Mouse (Mus musculus): ENCODE results near the gene Gm44965. TPM values are rescaled to one million over a fixed set of nuclear protein-coding genes. Genes with fewer than 3 reads are reported as not detected.

Gm44965 gene
- polyA plus RNA-seq, 1 experiment from 2014 or later = not detected

DNA sequence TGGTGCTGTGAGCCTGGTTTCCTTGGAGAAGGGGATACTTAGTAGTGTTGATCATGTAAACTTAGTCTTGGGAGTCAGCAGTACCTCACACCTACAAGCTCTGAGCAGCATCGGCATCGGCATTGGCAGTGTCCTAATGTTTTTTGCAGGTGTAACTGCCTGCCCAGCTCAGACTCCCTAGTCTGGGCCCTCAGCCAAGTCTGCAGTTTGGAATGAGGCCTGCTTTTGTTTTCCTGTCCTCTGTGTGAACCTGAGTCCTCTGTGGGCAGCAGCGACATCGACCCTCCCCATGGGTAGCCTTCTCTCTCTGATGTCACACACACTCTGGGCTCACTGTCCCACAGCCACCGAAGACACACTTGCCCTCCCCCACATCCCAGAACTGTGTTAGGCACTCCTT, 27.4 kb upstream of the Gm44965 start:
- Histone ChIP-seq H3K4me1 (peaks cover 6% of the 10 kb centered on the region; the same call in 1 of the 2 replicates), H3K9me3 (no peaks in the 10 kb centered on the region), H3K4me2 (replicated peaks) (no peak overlapping the region), H3K9ac (no peak overlapping the region), H3K27me3 (replicated peaks) (no peaks in the 10 kb centered on the region), H3K36me3 (peaks cover 42% of the 10 kb centered on the region), H3K27ac (no peak overlapping the region), H3K4me3 (no peak overlapping the region)
- ATAC-seq (ENCODE audit: low FRiP score, low read depth) = no peak
- WGBS = 57% methylated on average over 5 of the region's 5 CpGs

DNA sequence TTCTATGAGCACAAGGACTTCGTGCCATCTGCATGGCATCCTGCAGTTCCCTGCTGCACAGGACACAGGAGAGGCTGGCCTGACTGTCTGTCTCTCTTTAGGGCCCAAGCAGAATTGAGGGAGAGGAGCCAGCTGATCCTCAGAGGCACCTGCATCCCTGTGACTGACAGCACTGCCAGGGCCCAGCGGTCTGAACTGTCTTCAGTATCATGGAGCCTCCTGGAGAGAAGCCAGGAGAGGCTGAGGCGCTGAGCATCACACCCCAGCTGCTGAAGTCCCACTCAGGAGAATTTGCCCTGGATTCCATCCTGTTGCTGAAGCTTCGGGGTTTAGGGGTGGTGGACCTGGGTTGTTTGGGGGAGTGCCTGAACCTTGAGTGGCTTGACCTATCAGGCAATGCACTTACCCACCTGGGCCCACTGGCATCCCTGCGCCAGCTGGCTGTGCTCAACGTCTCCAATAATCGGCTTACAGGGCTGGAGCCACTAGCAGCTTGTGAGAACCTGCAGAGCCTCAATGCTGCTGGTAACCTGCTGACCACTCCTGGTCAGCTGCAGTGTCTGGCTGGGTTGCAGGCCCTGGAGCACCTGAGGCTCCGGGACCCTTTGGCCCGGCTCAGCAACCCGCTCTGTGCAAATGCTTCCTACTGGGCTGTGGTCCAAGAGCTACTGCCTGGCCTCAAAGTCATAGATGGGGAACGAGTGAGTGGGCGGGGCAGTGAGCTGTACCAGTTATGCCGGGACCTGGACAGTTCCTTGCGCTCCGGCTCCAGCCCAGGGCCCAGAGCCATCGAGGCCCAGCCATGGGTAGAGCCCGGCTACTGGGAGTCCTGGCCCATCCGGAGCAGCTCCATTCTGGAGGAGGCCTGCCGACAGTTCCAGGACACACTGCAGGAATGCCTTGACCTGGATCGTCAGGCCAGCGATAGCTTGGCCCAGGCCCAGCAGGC, 25.4 kb upstream of the Gm44965 start:
- Histone ChIP-seq H3K4me1 (peaks cover 6% of the 10 kb centered on the region; the same call in 1 of the 2 replicates), H3K4me2 (replicated peaks) (no peak overlapping the region), H3K27ac (no peak overlapping the region), H3K9me3 (no peaks in the 10 kb centered on the region), H3K4me3 (no peak overlapping the region), H3K9ac (no peak overlapping the region), H3K36me3 (peaks cover 42% of the 10 kb centered on the region), H3K27me3 (replicated peaks) (no peaks in the 10 kb centered on the region)
- ATAC-seq (ENCODE audit: low FRiP score, low read depth) = no peak
- 88% methylated on average over 21 of the region's 21 CpGs for WGBS

DNA sequence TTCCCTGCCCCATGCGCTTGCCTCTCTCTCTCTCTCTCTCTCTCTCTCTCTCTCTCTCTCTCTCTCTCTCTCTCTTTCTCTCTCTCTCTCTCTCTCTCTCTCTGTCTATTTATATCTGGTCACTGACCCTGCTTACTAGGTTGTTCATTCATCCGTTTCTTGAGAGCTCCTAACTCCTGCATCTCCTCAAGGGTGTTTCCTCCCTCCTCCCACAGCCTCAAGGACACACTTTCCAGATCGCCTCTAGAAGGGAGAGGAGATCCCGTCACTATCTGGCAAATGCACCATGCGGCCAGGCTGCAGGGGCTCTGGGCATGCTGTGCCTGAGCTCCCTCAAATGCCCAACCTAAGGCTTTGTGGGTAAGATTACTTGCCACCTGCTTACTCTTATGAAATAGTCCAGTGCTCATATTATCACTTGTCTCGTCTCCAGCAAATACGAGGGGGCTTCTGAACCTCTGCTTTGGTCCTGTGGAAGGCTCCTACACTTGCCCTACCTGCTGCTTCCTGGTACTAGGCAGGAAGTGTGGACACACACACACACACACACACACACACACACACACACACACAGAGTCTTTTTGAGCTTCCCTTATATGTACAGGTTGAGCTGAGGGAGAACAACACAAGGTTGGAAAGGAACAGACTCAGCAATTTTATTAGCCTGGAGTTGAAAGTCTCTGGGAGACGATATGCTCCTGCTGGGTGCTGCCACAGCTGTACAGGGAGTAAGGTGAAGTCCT, 24.5 kb upstream of the Gm44965 start:
- Histone ChIP-seq H3K9ac (no peak overlapping the region), H3K9me3 (no peaks in the 10 kb centered on the region), H3K4me1 (peaks cover 6% of the 10 kb centered on the region; the same call in 1 of the 2 replicates), H3K4me3 (no peak overlapping the region), H3K27me3 (replicated peaks) (no peaks in the 10 kb centered on the region), H3K4me2 (replicated peaks) (no peak overlapping the region), H3K27ac (no peak overlapping the region), H3K36me3 (peaks cover 37% of the 10 kb centered on the region)
- WGBS = 93% methylated on average over 8 of the region's 8 CpGs
- no peak for ATAC-seq (ENCODE audit: low FRiP score, low read depth)

DNA sequence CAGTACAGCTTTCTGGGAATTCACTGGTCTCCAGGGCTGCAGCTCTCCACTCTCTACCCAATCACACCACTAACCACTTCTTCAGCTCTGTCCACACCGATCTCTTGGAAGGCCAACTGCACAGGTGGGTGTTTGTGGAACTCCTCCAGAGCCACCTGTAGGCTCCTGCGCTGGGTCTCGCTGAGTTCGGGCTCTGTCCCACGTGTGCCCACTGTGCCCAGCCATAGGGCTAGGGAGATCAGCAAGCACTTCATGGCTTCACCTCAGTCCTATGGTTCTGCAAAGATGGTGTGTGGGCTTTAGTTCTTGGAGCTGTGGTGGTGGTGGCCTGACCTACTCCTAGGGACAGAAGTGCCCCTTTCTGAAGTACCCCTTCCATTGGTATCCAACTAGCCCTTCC, 21.7 kb upstream of the Gm44965 start:
- Histone ChIP-seq H3K9me3 (no peaks in the 10 kb centered on the region), H3K4me3 (no peak overlapping the region), H3K4me2 (replicated peaks) (no peak overlapping the region), H3K36me3 (peaks cover 20% of the 10 kb centered on the region), H3K27ac (no peak overlapping the region), H3K4me1 (no peaks in the 10 kb centered on the region), H3K9ac (no peak overlapping the region), H3K27me3 (replicated peaks) (no peaks in the 10 kb centered on the region)
- ATAC-seq (ENCODE audit: low FRiP score, low read depth) = no peak
- 90% methylated on average over 5 of the region's 5 CpGs for whole genome bisulfite sequencing

DNA sequence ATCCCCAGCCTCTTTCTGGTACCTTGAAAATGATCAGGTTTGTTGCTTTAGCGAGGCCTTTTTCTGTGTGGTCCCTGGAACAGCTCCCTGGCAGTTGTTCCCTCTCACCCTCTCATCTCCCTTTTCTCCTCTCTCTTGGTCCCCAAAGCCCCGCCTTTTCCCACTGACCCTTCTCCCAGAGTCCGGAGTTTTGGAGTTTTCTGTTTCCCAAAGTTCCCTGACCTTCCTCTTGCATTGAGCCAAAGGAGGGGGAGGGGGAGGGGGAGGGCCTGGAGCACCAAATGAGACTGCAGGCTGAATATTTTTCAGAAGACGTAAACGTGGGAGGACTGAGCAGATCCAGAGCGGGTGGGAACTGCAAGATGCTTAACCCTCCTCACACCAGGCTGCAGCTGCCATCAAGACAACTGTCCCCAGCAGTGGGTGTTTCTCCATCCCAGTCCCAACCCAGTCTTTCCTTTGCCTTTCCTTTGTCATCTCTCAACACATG, 21.1 kb upstream of the Gm44965 start, which contains the start of gene Rarres2:
TSS of gene Rarres2 (minus strand) at position 218 of the 490 bp plus-strand sequence.
- no peak for ATAC-seq (ENCODE audit: low FRiP score, low read depth)
- Histone ChIP-seq H3K4me3 (no peak within 1 kb of the TSS), H3K36me3 (peaks cover 20% of the 10 kb centered on the region), H3K27ac (no peak within 1 kb of the TSS), H3K9ac (no peak within 1 kb of the TSS), H3K27me3 (replicated peaks) (no peaks in the 10 kb centered on the region), H3K4me2 (replicated peaks) (no peak within 1 kb of the TSS), H3K9me3 (no peaks in the 10 kb centered on the region), H3K4me1 (no peaks in the 10 kb centered on the region)
- 46% methylated on average over 6 of the region's 6 CpGs for WGBS

DNA sequence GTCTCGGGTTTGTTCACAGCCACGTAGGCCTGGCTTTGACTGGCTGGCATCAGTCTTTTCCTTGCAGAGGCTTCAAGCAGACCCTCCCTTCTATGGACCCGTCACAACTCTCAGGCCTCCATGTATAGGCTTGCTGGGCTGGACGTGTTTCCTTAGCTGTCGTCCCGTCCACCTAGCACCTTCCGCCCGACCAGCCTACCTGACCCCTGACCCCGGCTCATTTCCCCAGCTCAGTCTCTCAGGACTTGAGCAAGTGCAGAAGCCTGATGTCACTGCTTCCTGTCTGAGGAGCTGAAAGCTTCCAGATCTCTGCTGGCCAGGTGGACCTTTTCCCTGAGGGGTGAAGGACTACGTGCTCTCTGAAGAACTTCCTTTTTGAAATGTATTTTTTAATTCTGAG, 20.5 kb upstream of the Gm44965 start:
- Histone ChIP-seq H3K4me3 (no peak overlapping the region), H3K4me2 (replicated peaks) (no peak overlapping the region), H3K36me3 (peaks cover 19% of the 10 kb centered on the region), H3K9ac (no peak overlapping the region), H3K4me1 (no peaks in the 10 kb centered on the region), H3K27ac (no peak overlapping the region), H3K9me3 (no peaks in the 10 kb centered on the region), H3K27me3 (replicated peaks) (no peaks in the 10 kb centered on the region)
- WGBS = 72% methylated on average over 10 of the region's 10 CpGs
- ATAC-seq (ENCODE audit: low FRiP score, low read depth) = no peak

DNA sequence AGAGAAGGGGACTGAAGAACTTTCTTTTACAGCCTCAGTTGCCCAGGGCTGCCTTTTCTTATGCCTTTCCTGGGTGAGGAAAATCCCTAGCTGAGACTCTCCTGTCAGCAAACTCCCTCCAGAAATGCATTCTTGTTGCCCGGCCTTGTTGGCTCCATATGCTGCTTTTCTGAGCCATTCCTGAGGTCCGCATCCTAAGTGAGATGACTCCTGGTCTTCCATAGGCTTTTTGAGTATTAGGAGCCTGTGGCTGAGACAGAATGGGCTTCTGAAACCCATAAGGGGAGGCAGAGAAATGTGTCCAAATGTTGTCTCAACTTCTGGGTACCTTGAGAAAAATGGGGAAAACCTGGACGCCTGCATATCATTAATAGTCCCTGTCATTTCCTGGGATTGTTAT, 19.8 kb upstream of the Gm44965 start:
- Histone ChIP-seq H3K4me2 (replicated peaks) (no peak overlapping the region), H3K27ac (no peak overlapping the region), H3K9ac (no peak overlapping the region), H3K4me3 (no peak overlapping the region), H3K27me3 (replicated peaks) (no peaks in the 10 kb centered on the region), H3K36me3 (peaks cover 12% of the 10 kb centered on the region), H3K9me3 (no peaks in the 10 kb centered on the region), H3K4me1 (no peaks in the 10 kb centered on the region)
- 81% methylated on average over 3 of the region's 3 CpGs for WGBS
- no peak for ATAC-seq (ENCODE audit: low FRiP score, low read depth)

DNA sequence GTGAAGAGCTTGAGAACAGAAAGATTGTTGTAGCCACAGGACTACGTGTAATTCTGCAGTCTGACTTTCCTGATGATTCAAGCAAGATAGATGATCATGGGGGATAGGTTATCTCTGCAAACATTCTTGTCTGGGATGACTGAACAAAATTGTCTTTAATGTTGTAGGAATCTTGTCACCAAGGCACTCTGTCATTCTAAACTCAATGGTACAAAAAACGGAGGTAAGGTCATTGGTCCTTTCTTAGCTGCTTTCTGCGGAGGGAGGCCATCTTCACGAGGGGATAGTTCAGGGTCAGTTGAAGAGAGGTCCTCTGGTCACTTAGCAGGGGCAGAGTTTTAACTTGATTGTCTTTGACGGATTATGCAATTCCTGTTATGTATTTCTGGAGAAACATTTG, 15.0 kb upstream of the Gm44965 start:
- Histone ChIP-seq H3K9ac (no peak overlapping the region), H3K4me1 (no peaks in the 10 kb centered on the region), H3K36me3 (no peaks in the 10 kb centered on the region), H3K9me3 (no peaks in the 10 kb centered on the region), H3K27ac (no peak overlapping the region), H3K4me3 (no peak overlapping the region), H3K27me3 (replicated peaks) (no peaks in the 10 kb centered on the region), H3K4me2 (replicated peaks) (no peak overlapping the region)
- 64% methylated on average over 5 of the region's 5 CpGs for WGBS
- ATAC-seq (ENCODE audit: low FRiP score, low read depth) = no peak

DNA sequence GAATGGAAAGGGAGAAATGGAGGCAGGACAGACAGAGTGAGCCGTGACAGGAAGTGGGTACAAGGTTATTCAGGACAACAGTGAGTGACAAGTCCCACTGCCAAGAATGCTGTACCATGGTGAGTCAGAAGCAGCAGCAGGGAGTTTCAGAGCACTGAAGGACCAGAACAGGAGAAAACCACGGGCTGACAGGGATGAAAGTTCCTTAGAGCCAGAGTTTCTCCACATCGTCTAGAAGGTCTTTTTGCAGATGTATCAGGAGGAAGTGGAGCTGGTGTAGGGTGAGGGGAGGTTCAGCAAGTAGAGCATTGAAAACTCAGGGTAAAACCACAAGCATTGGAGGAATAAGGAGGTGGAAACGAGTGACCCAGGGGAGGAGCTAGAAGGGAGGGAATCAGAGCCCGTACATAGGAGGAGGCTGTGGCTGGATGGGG, 14.5 kb upstream of the Gm44965 start:
- Histone ChIP-seq H3K4me2 (replicated peaks) (no peak overlapping the region), H3K27me3 (replicated peaks) (no peaks in the 10 kb centered on the region), H3K9ac (no peak overlapping the region), H3K27ac (no peak overlapping the region), H3K4me3 (no peak overlapping the region), H3K9me3 (no peaks in the 10 kb centered on the region), H3K4me1 (no peaks in the 10 kb centered on the region), H3K36me3 (no peaks in the 10 kb centered on the region)
- ATAC-seq (ENCODE audit: low FRiP score, low read depth) = no peak
- 50% methylated on average over 5 of the region's 5 CpGs for WGBS

DNA sequence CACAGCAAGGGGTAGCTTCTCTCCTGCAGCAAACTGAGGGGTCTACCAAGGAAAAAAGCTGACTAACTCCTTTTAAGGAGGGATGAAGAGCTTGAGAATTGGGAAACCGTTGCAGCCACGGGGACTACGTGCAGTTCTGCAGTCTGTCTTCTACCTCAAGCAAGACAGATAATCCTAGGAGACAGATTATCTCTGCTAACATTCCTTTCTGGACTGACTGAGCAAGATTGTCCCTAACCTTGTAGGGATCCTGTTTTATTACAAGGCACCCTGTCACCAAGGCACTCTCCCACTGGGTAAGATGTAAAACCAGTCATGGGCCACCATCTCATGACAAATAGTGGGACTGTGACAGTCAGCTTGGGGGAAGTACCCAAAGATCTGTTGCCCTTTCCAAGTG, 12.5 kb upstream of the Gm44965 start:
- Histone ChIP-seq H3K9ac (no peak overlapping the region), H3K36me3 (no peaks in the 10 kb centered on the region), H3K4me2 (replicated peaks) (no peak overlapping the region), H3K27me3 (replicated peaks) (no peaks in the 10 kb centered on the region), H3K4me3 (no peak overlapping the region), H3K9me3 (no peaks in the 10 kb centered on the region), H3K4me1 (no peaks in the 10 kb centered on the region), H3K27ac (no peak overlapping the region)
- 38% methylated on average over 3 of the region's 3 CpGs for WGBS
- no peak for ATAC-seq (ENCODE audit: low FRiP score, low read depth)

DNA sequence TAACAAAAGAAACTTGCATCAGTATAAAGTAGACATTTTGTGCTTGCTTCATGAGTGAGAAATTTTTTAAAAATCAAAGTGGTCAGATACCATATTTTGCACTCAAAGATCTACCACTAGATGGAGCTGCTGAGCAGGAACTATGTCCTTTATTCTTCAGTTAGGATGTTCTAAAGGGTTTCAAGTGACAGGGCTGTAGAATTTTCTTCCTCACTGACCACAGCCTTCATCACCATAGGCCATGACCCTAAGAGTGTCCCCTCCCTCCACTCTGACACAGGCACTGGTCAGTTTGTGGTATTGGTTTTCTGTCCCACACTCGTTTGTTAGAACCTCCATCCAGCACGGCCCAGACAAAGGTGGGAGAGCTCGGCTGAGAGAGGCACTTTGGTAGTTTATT, 11.7 kb upstream of the Gm44965 start:
- H3K9ac ChIP-seq = no peak overlapping the region
- no peaks in the 10 kb centered on the region for H3K9me3 ChIP-seq
- WGBS = 64% methylated on average over 3 of the region's 3 CpGs
- H3K36me3 ChIP-seq = no peaks in the 10 kb centered on the region
- no peaks in the 10 kb centered on the region for H3K4me1 ChIP-seq
- H3K4me3 ChIP-seq = no peak overlapping the region
- H3K27me3 ChIP-seq (replicated peaks) = no peaks in the 10 kb centered on the region
- H3K27ac ChIP-seq = no peak overlapping the region
- H3K4me2 ChIP-seq (replicated peaks) = no peak overlapping the region
- no peak for ATAC-seq (ENCODE audit: low FRiP score, low read depth)

DNA sequence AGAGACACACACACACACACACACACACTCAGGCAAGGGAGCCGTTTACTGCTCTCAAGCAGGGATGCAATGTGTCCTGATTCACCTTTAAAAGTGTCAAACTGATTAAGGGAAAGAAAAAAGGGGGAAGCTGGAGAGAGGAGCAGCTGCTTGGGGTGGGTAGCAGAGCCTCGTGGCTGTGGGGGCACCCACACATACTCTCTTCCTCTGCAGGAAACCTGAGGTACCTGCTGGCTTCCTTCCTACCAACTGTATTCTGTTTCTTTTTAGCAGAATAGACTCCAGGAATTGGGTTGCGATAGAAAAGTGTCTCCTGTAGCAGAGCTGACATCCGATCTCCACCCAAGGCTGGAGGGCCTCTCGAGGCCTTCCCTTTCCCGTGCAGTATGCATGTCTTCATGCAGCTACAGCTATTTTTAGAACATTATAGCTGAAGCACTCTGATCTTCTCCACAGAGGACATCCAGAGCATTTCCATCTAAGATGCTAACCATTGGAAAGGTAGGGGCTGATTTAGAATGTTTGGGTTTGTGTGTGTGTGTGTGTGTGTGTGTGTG, 4.5 kb upstream of the Gm44965 start, which contains the start of gene Gm45021:
TSS of gene Gm45021 (plus strand) at position 417 of the 557 bp plus-strand sequence.
- 69% methylated on average over 6 of the region's 6 CpGs for WGBS
- no peak within 1 kb of the TSS for H3K9ac ChIP-seq

More for the DNA sequence above, 4.5 kb upstream of the Gm44965 start, which contains the start of gene Gm45021:
- Histone ChIP-seq H3K9me3 (no peaks in the 10 kb centered on the region), H3K36me3 (no peaks in the 10 kb centered on the region), H3K27ac (no peak within 1 kb of the TSS), H3K4me3 (no peak within 1 kb of the TSS), H3K4me2 (replicated peaks) (no peak within 1 kb of the TSS), H3K4me1 (peaks cover 9% of the 10 kb centered on the region; the same call in 1 of the 2 replicates), H3K27me3 (replicated peaks) (no peaks in the 10 kb centered on the region)
- ATAC-seq (ENCODE audit: low FRiP score, low read depth) = no peak

Measured in neural tube, embryonic 12.5 days (tissue).